Mouse (Mus musculus) heart, adult 2 months (tissue): ENCODE results near the gene Ess2.

Source experiments
- CTCF ChIP-seq: fragments of 200-600 bp; IDR thresholded peaks from 2 replicates; pipeline ENCODE4 v1.8.1; 2022; ENCODE audit warnings: antibody characterized with exemption, mild to moderate bottlenecking, moderate library complexity
- POLR2A ChIP-seq: fragments of 200-500 bp; IDR thresholded peaks from 2 replicates; pipeline ENCODE4 v1.6.1; 2011; ENCODE audit warnings: mild to moderate bottlenecking, low read depth, low read length, control low read depth; ENCODE audit not compliant: insufficient read depth

GRCm38 (mm10) chr16:17934445-17934910 lies 23.3 kb upstream of the Ess2 start:
- no peak for TF ChIP-seq CTCF
- no peak for TF ChIP-seq POLR2A
